Mouse (Mus musculus) kidney, postnatal 0 days (tissue): ENCODE data around the gene Ift52. TPM values are rescaled to one million over a fixed set of nuclear protein-coding genes. Genes with fewer than 3 reads are reported as not detected.
A peak's percentile ranks its signal among the peaks of the same experiment; 100 is the strongest.

Experiments used
- ATAC-seq: fragments of 200-750 bp; cut with Nextera tagmentation; replicated peaks from 2 replicates; pipeline ENCODE4 v1.8.0; 2017; ENCODE audit warnings: low read depth, moderate number of reproducible peaks, moderate TSS enrichment, moderate library complexity; ENCODE audit not compliant: low FRiP score
- DNase-seq: peaks from one replicate; pipeline ENCODE4 v3.0.0-alpha.2; 2016; ENCODE audit warnings: low spot score
- H3K27ac ChIP-seq: fragments of 300-500 bp; sonication (generic); 2 replicates; pipeline ENCODE4 v1.5.1; 2014; ENCODE audit warnings: mild to moderate bottlenecking
- H3K27me3 ChIP-seq: fragments of 300-500 bp; sonication (generic); 2 replicates; pipeline ENCODE4 v1.6.1; 2014; ENCODE audit warnings: low read length, mixed read lengths; ENCODE audit not compliant: insufficient read depth
- H3K36me3 ChIP-seq: fragments of 300-500 bp; sonication (generic); 2 replicates; pipeline ENCODE4 v1.6.1; 2014; ENCODE audit warnings: low read length, mixed read lengths; ENCODE audit not compliant: insufficient read depth
- H3K4me1 ChIP-seq: fragments of 300-500 bp; sonication (generic); replicated peaks from 2 replicates; pipeline ENCODE4 v1.6.1; 2014; ENCODE audit warnings: antibody characterized with exemption, low read length, mixed read lengths; ENCODE audit not compliant: insufficient read depth
- H3K4me2 ChIP-seq: fragments of 300-500 bp; sonication (generic); 2 replicates; pipeline ENCODE4 v1.6.1; 2014; ENCODE audit warnings: mild to moderate bottlenecking, low read length, moderate library complexity, mixed read lengths
- H3K4me3 ChIP-seq: fragments of 300-500 bp; sonication (generic); replicated peaks from 2 replicates; pipeline ENCODE4 v1.5.1; 2014; ENCODE audit warnings: low read depth, low read length
- H3K9ac ChIP-seq: fragments of 300-500 bp; sonication (generic); 2 replicates; pipeline ENCODE4 v1.6.1; 2014; ENCODE audit warnings: low read depth, low read length
- H3K9me3 ChIP-seq: fragments of 300-500 bp; sonication (generic); replicated peaks from 2 replicates; pipeline ENCODE4 v1.6.1; 2016; ENCODE audit warnings: low read length, inconsistent platforms, mixed read lengths
- CTCF ChIP-seq: IDR thresholded peaks from 2 replicates; pipeline ENCODE4 v1.5.1; 2016; ENCODE audit warnings: antibody characterized with exemption, low read depth, mild to moderate bottlenecking, moderate library complexity
- WGBS: fragments of 180-500 bp; shearing (Covaris S2); extraction: QIAGEN DNeasy Blood & Tissue Kit; methylation state at CpG from one replicate; pipeline ENCODE4 v1.1.7; 2014; 5-methylcytosine and 5-hydroxymethylcytosine counted together
- polyA plus RNA-seq: library from polyadenylated mRNA; unstranded; fragments of >200 nt; fragmentation: Nextera tagmentation; extraction: Ambion mirVana; gene quantifications from 2 replicates; pipeline ENCODE4 v1.2.1, GENCODE M21; 2015

Ift52 gene
- polyA plus RNA-seq, 1 experiment from 2014 or later: 53.5 TPM

- Histone ChIP-seq H3K27me3 (no peaks in the 10 kb centered on the region), H3K4me2 (no peak overlapping the region), H3K4me3 (no peak overlapping the region), H3K9me3 (no peaks in the 10 kb centered on the region), H3K36me3 (no peaks in the 10 kb centered on the region), H3K9ac (no peak overlapping the region), H3K4me1 (peaks cover 4% of the 10 kb centered on the region; the same call in 1 of the 2 replicates), H3K27ac (no peak overlapping the region)
- DNase-seq (peak; percentile 29), ATAC-seq (no peak)
- WGBS: 18% methylated on average over 11 of the region's 11 CpGs
- no peak for TF ChIP-seq CTCF
These were observed 43.5 kb upstream of the Ift52 start for GRCm38 (mm10) chr2:162973637-162974036.

- Histone ChIP-seq H3K9ac (no peak overlapping the region), H3K36me3 (no peaks in the 10 kb centered on the region), H3K4me3 (no peak overlapping the region), H3K27ac (no peak overlapping the region), H3K4me2 (no peak overlapping the region), H3K27me3 (no peaks in the 10 kb centered on the region), H3K9me3 (no peaks in the 10 kb centered on the region), H3K4me1 (peaks cover 4% of the 10 kb centered on the region; the same call in 1 of the 2 replicates)
- ATAC-seq: no peak
- DNase-seq: no peak
- WGBS: 78% methylated on average over 11 of the region's 11 CpGs
- TF ChIP-seq CTCF: no peak
These were observed 41.9 kb upstream of the Ift52 start for GRCm38 (mm10) chr2:162975157-162975775.

- 61% methylated on average over 4 of the region's 4 CpGs for WGBS
These were observed 41.2 kb upstream of the Ift52 start for GRCm38 (mm10) chr2:162976001-162976400.

GRCm38 (mm10) chr2:162984381-162984780, 32.8 kb upstream of the Ift52 start:
- no peaks in the 10 kb centered on the region for H3K36me3 ChIP-seq
- no peak overlapping the region for H3K4me3 ChIP-seq
- no peak overlapping the region for H3K27ac ChIP-seq
- H3K9ac ChIP-seq: no peak overlapping the region
- DNase-seq (no peak), ATAC-seq (no peak)
- H3K9me3 ChIP-seq: no peaks in the 10 kb centered on the region
- no peak for TF ChIP-seq CTCF
- no peak overlapping the region for H3K4me2 ChIP-seq
- no peaks in the 10 kb centered on the region for H3K4me1 ChIP-seq
- no peaks in the 10 kb centered on the region for H3K27me3 ChIP-seq
- WGBS: 77% methylated on average over 6 of the region's 6 CpGs

More at GRCm38 (mm10) chr2:162976001-162976400, 41.2 kb upstream of the Ift52 start:
- H3K27me3 ChIP-seq: no peaks in the 10 kb centered on the region
- H3K4me2 ChIP-seq: no peak overlapping the region
- TF ChIP-seq CTCF: no peak
- H3K27ac ChIP-seq: no peak overlapping the region
- ATAC-seq (no peak), DNase-seq (no peak)
- peaks cover 4% of the 10 kb centered on the region; the same call in 1 of the 2 replicates for H3K4me1 ChIP-seq
- no peaks in the 10 kb centered on the region for H3K36me3 ChIP-seq
- no peak overlapping the region for H3K9ac ChIP-seq
- no peaks in the 10 kb centered on the region for H3K9me3 ChIP-seq
- no peak overlapping the region for H3K4me3 ChIP-seq

GRCm38 (mm10) chr2:162985923-162986322, 31.2 kb upstream of the Ift52 start:
- Histone ChIP-seq H3K4me2 (no peak overlapping the region), H3K27me3 (no peaks in the 10 kb centered on the region), H3K9ac (no peak overlapping the region), H3K4me3 (no peak overlapping the region), H3K36me3 (no peaks in the 10 kb centered on the region), H3K9me3 (no peaks in the 10 kb centered on the region), H3K27ac (peak overlapping the region; percentile 70), H3K4me1 (no peaks in the 10 kb centered on the region)
- ATAC-seq: peak; percentile 67; the same call in 1 of the 2 replicates
- peak; percentile 53 for DNase-seq
- 47% methylated on average over 3 of the region's 3 CpGs for WGBS
- 0 out of 2 replicates have a peak, but pooled peaks have one; percentile 2 for TF ChIP-seq CTCF

GRCm38 (mm10) chr2:162986764-162987163, 30.4 kb upstream of the Ift52 start:
- WGBS: 73% methylated on average over 3 of the region's 3 CpGs
- no peaks in the 10 kb centered on the region for H3K9me3 ChIP-seq
- H3K4me3 ChIP-seq: no peak overlapping the region
- no peak for DNase-seq
- no peaks in the 10 kb centered on the region for H3K27me3 ChIP-seq
- no peaks in the 10 kb centered on the region for H3K36me3 ChIP-seq
- no peak overlapping the region for H3K4me2 ChIP-seq
- TF ChIP-seq CTCF: no peak
- no peaks in the 10 kb centered on the region for H3K4me1 ChIP-seq
- no peak overlapping the region for H3K9ac ChIP-seq
- peak overlapping the region; percentile 70 for H3K27ac ChIP-seq
- ATAC-seq: peak; percentile 41; the same call in 1 of the 2 replicates
